Mouse (Mus musculus) cerebellum, postnatal 14 days (tissue): Measurements from ENCODE around the gene Map1b.

Source experiments
- DNase-seq, 2 experiments: peaks; one replicate each; pipeline ENCODE4 v3.0.0; 2021; ENCODE audit warnings: mixed read lengths in 2 of 2

The Map1b gene

DNA sequence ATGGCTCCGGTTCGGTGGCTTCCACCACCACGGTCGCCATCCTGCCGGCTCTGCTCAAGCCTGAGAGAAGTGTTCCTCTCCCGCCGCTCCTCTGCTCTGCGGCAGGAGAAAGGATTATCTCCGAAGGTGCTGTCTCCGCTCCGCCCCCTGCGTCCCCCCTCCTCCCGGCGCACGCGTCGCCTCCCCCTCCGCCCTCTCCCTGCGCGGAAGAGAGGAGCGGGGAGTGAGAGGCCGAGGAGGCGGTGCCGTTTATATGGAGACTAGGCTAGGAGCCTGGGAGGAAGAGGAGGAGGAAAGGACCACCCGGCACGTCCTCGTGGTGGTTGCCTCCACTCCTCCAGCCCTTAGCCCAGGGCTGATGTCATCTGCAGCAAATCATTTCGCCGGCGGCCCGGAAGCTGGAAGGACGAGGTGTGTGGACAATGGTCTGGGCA, at the start of gene Map1b:
Map1b (minus strand) TSS at position 93 of the 434 bp plus-strand sequence.
- peak; percentile 89 to 91 for DNase-seq

GRCm38 (mm10) chr13:99564346-99564745, 48.0 kb upstream of the Map1b start:
- no peak for DNase-seq

DNA sequence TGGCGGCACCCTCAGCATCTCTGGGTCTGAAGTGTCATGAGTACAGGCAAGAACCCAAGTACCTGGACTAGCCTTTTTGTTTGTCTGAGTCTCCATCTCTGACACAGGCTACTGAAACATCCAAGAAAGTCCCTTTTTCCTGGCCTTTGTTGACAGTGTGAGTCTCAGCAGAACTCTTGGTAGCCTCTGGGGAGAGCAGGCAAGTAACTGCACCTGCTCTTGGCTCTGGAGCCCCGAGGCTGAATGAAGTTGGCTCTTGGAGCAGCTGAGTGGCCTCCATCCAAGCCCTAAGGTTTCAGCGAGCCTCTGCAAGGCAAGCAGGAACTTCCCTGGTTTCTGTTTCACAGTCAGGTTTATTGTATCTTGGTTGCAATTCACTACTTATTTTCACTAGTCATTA, 46.7 kb upstream of the Map1b start:
- DNase-seq: peak; percentile 66 to 79

GRCm38 (mm10) chr13:99561843-99562550, 45.7 kb upstream of the Map1b start:
- DNase-seq: no peak

DNA sequence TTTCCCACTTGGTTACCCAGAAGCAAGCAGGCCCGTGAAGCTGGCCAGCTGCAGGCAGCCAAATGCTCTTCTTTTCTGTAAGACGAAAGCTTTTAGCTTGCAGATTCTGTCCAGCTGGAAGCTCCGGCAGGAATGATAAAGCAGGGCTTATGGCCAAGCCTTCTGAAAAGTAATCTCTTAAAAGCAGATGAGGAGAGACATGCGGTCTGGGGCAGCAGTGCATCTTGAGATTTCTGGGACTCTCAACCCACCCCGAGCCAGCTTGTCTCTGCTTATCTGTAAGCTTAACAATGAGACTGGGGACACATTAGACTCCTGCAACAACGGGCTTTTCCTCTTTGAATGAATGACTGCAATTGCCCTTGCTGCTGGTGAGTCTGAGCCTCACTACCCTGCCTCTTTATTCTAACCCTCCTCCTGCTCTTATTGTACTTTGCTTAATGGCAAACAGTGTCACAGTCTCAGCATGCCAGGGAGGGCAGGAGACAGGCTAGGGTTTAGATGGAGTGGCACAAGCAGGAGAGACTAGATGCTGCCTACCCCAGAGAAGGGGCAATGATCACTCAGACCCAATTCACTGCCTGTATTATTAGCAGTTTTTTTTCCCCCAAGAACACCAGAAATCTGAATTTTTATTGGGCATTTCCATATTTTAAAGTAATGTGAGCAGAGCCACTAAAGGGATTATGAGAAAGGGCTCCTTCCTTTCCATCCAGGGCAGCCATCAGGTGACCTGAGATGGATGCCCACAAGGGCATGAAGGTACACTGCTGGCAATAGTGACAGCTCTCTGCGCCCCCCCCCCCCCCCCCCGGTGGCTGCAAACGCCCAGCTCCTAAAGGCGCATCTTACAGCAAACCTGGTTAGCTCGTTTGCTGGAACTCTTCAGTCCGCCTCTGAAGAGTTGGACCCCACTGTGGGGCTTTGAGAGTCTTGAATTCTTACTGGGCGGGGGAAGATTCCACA, 44.6 kb upstream of the Map1b start:
- no peak for DNase-seq

DNA sequence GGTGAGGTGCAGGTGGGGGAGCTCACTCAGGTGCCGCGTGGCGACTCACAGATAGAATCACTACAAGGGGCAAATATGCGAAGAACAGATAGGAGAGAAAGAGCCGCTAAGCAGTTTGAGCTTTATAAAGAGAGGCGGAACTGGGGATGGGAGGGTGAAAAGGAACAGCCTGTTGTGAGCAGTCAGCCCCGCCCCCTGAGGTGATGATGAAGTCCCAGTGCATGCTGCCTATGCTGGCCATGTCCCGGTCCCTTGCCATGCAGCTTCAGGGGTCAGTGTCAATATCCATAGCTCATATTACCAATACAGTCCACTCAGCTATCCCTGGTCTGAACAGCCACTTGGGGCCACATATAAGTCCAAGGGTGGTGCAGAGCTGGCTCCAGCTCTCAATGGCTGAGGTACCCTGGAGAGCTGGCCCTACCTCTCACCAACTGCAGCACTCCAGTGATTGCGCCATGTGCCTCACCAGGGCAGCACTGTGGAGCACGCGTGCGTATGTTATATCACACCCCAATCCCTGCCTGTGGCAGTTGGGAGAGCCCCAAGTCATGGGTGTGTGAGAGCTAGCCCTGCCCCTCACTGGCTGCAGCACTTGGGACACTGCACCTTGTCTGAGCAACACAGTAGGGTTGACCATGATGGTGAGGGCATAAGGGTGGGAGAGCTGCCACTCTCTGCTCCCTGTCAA, 42.0 kb upstream of the Map1b start:
- DNase-seq: no peak

GRCm38 (mm10) chr13:99557813-99558212, 41.5 kb upstream of the Map1b start:
- DNase-seq: no peak

- no peak for DNase-seq
Measured at GRCm38 (mm10) chr13:99557331-99557730, 41.0 kb upstream of the Map1b start.

DNA sequence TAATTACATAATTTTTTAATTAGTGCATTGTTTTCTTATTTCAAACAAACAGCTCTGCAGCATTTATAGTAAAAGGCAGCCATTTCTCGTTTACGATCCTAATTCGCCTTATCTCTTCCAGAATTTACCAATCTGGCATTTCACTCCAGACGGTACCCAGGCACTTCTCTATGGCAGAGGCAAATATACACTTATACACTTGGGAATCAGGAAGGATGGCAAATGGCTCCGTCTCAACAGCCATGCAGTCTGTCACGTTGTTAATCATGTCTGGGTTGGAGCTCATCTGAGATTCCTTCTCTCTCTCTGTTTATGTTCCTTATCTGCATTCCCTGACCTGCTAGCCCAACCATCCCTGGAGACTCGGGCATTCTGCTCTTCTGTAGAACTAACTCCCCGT, 38.6 kb upstream of the Map1b start:
- DNase-seq: no peak

- DNase-seq: peak; percentile 82 to 90
Measured at GRCm38 (mm10) chr13:99554466-99554865, 38.1 kb upstream of the Map1b start.

DNA sequence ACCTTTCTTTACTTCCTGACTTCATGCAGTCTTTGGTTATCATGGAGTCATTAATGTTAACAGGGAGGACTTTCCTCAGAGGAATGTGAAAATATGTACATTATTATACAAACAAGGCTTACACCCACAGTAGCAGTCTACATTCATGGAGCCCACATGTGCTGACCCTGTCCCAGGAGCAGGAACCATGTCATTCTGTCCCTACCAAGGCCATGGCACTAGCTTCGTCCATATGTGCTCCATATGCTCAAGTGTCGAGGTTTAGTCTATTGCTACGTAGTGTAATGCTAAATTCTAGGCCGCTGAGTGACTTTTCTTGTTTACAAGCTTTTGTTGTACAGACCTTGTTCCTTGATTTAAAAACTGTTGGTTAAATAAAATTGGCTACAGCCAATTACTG, 36.0 kb upstream of the Map1b start:
- no peak for DNase-seq

- peak in 1 of 2 experiments; percentile 24 for DNase-seq
Measured at GRCm38 (mm10) chr13:99550679-99551369, 34.5 kb upstream of the Map1b start.

DNA sequence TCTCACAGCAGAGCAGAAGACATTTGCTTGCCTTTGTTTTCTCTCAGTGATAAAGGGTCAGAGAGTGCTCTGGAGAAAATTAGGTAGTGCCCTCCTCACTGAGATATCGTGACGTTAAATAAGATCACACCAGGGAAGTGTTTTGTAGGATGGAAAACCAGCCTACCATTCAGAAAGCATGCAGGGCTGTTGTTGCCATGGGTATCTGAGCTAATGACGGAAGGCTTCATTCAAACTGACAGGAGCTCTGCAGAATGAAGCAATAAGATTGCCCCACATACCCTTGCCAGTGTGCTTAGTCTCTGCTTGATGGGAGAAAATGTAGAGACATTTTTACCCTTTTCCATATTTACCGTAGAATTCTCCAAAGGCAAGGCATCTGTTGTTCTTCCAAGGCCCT, 33.7 kb upstream of the Map1b start:
- no peak for DNase-seq

DNA sequence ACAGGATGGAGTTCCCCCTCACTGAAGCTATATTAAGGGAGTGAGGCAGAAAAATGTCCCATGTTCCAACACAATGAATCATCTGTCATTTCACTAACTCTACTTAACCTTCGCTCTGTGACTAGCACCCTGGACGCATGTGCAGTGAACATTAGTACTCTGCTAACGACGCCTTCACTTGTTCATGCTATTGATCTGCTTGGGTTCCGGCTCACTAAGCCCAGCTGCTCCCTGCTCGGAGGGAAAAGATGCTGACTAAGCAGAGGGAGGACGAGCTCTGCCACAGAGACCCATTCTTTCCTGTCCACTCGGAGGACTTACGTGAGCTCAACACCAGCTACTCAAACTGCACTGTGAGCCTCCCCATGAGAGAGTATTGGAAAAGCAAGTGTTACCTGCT, 33.2 kb upstream of the Map1b start:
- no peak for DNase-seq

GRCm38 (mm10) chr13:99546832-99547231, 30.5 kb upstream of the Map1b start:
- no peak for DNase-seq

DNA sequence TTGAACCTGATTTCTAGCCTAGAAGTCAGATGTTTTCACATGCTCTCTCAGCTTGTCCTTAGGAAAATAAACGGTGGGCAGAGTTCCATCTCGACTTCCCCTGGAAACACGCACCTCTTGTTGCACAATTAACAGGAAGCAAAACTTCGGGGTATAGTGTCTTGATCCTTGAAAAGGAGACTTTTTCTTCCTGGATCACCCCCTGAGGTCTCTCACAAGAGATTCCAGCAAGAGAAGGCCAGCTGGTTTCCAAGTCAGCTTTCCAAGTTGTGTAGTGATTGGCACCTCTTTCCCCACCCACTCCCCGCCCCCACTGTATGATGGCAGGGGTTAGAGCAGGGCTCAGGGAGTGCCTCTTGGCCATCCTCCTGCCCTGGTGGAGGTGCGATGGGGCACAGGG, 28.9 kb upstream of the Map1b start:
- DNase-seq: no peak

- DNase-seq: no peak
Measured at GRCm38 (mm10) chr13:99541429-99542267, 25.3 kb upstream of the Map1b start.

DNA sequence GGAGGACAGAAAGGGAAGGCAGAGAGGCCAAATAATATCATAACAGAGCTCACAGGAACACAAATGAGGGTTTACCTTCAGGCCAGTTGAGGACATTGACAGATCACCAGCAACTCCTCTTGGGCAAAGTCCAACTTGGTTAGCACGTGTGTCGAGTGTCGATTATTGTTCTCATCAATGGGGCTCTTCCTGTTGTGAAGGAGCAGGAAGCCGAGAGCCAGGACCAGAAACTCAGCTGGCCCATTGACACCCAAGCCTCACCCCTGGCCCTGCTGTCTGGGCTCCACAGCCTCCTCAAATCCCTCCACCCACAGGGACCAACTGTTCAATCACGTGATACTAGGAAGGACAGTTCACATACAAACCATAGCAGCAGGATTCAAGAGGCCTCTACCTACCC, 22.9 kb upstream of the Map1b start:
- no peak for DNase-seq

DNA sequence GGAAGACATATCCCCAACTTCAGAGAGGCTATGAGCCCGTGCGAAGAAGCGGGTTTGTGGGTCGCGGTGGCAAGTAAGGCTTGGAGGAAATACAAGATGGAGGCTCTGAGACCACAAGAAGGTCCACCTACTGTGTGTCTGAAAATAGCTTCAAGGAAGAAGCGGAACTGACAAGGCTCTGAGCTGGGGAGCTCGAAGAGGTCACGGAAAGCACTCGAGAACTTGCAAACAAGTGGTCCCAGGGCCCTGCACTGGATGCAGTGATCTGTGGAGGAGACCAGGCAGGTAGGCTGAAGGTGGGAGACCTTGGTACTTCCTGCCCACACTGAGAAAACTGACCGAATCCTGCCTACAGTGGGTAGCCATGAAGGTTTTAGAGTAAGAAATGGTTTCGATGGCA, 22.5 kb upstream of the Map1b start:
- no peak for DNase-seq

GRCm38 (mm10) chr13:99537908-99538513, 21.7 kb upstream of the Map1b start:
- peak in 1 of 2 experiments; percentile 29 for DNase-seq

DNA sequence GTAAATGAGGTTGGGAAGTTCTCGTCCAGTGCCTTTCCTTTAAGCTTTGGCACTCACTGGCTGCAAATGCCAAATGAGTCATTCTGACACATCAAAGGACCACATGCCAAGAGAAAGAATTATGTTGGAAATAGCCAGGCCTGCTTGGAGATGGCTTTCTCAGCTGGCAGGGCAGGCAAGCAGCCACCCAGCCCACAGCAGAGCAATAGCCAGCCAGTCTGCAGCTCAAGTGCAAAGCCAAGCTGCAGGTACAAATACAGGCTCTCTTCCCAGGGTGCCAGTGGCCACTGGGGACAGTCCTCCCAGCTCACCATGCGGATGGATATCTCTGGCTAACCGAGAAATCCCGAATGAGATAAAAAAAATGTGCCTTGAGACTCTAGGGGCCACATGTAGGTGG, 12.1 kb upstream of the Map1b start:
- DNase-seq: peak in 1 of 2 experiments; percentile 33
